Mouse (Mus musculus) midbrain, postnatal 0 days (tissue): ENCODE measurements around the gene Siva1. TPM values are rescaled to one million over a fixed set of nuclear protein-coding genes. Genes with fewer than 3 reads are reported as not detected.
A peak's percentile ranks its signal among the peaks of the same experiment; 100 is the strongest.

Experiments
- ATAC-seq: fragments of 200-750 bp; cut with Nextera tagmentation; 2 replicates; pipeline ENCODE4 v1.8.0; 2017; ENCODE audit warnings: moderate number of reproducible peaks, mild to moderate bottlenecking, moderate TSS enrichment, moderate library complexity; ENCODE audit not compliant: low FRiP score
- DNase-seq: peaks from one replicate; pipeline ENCODE4 v3.0.0-alpha.2; 2015; ENCODE audit warnings: low spot score
- H3K27ac ChIP-seq: fragments of 300-500 bp; sonication (generic); 2 replicates; pipeline ENCODE4 v1.5.1; 2014; ENCODE audit warnings: low read depth, mild to moderate bottlenecking, low read length, mixed read lengths
- H3K27me3 ChIP-seq: fragments of 300-500 bp; sonication (generic); 2 replicates; pipeline ENCODE4 v1.6.1; 2014; ENCODE audit warnings: low read length, control low read depth, mixed read lengths; ENCODE audit not compliant: insufficient read depth
- H3K36me3 ChIP-seq: fragments of 300-500 bp; sonication (generic); 2 replicates; pipeline ENCODE4 v1.6.1; 2014; ENCODE audit warnings: low read length, control low read depth, mixed read lengths; ENCODE audit not compliant: insufficient read depth
- H3K4me1 ChIP-seq: fragments of 300-500 bp; sonication (generic); 2 replicates; pipeline ENCODE4 v1.6.1; 2014; ENCODE audit warnings: mild to moderate bottlenecking, control low read depth, antibody characterized with exemption, low read length, mixed read lengths; ENCODE audit not compliant: insufficient read depth
- H3K4me2 ChIP-seq: fragments of 300-500 bp; sonication (generic); 2 replicates; pipeline ENCODE4 v1.6.1; 2014; ENCODE audit warnings: low read depth, mild to moderate bottlenecking, low read length, mixed read lengths; ENCODE audit not compliant: poor library complexity, severe bottlenecking
- H3K4me3 ChIP-seq: fragments of 300-500 bp; sonication (generic); 2 replicates; pipeline ENCODE4 v1.5.1; 2014; ENCODE audit warnings: low read depth, mild to moderate bottlenecking, low read length, moderate library complexity
- H3K9ac ChIP-seq: fragments of 300-500 bp; sonication (generic); replicated peaks from 2 replicates; pipeline ENCODE4 v1.6.1; 2014; ENCODE audit warnings: mild to moderate bottlenecking, low read length, moderate library complexity, mixed read lengths; ENCODE audit not compliant: poor library complexity, severe bottlenecking
- H3K9me3 ChIP-seq: fragments of 300-500 bp; sonication (generic); 2 replicates; pipeline ENCODE4 v1.6.1; 2016; ENCODE audit warnings: low read length, control low read depth
- CTCF ChIP-seq: IDR thresholded peaks from 2 replicates; pipeline ENCODE4 v1.5.1; 2016; ENCODE audit warnings: antibody characterized with exemption, mild to moderate bottlenecking
- WGBS: fragments of 180-500 bp; shearing (Covaris S2); extraction: QIAGEN DNeasy Blood & Tissue Kit; methylation state at CpG from one replicate; pipeline ENCODE4 v1.1.7; 2014; 5-methylcytosine and 5-hydroxymethylcytosine counted together
- polyA plus RNA-seq: library from polyadenylated mRNA; unstranded; fragments of >200 nt; fragmentation: Nextera tagmentation; extraction: Ambion mirVana; gene quantifications from 2 replicates; pipeline ENCODE4 v1.2.1, GENCODE M21; 2015
- total RNA-seq: library from RNA; depleted of rRNA; stranded (reverse); fragments of >200 nt; gene quantifications from 2 replicates; pipeline ENCODE4 v1.2.3, GENCODE M21; 2014

Siva1 gene
- total and polyA plus RNA-seq, 2 experiments from 2014 or later, result 25.4 to 43.4 TPM

DNA sequence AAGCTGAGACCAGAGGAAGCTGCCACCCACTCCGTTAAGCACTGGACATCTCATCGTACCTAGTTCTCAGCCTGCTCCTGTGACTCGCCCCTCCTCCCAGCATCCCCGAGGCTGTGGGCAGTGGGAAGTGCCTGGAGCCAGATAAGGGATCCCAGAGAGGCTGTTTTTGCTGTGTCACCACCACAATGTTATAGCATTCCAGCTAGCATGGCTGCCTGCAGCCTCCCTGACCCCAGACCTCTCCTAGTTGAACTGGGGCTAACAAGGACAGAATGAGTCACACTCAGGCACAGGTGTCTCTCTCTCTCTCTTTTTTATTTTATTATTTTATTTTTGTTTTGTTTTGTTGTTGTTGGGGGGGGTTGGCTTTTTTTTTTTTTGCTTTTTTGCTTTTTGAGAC, 45.3 kb upstream of the Siva1 start:
- 47% methylated on average over 4 of the region's 4 CpGs for WGBS
- Histone ChIP-seq H3K9me3 (no peaks in the 10 kb centered on the region), H3K4me2 (no peak overlapping the region), H3K4me1 (no peaks in the 10 kb centered on the region; the same call in 1 of the 2 replicates), H3K27ac (no peak overlapping the region), H3K4me3 (no peak overlapping the region), H3K9ac (no peak overlapping the region), H3K27me3 (no peaks in the 10 kb centered on the region), H3K36me3 (no peaks in the 10 kb centered on the region)
- DNase-seq (no peak), ATAC-seq (no peak)
- no peak for TF ChIP-seq CTCF

DNA sequence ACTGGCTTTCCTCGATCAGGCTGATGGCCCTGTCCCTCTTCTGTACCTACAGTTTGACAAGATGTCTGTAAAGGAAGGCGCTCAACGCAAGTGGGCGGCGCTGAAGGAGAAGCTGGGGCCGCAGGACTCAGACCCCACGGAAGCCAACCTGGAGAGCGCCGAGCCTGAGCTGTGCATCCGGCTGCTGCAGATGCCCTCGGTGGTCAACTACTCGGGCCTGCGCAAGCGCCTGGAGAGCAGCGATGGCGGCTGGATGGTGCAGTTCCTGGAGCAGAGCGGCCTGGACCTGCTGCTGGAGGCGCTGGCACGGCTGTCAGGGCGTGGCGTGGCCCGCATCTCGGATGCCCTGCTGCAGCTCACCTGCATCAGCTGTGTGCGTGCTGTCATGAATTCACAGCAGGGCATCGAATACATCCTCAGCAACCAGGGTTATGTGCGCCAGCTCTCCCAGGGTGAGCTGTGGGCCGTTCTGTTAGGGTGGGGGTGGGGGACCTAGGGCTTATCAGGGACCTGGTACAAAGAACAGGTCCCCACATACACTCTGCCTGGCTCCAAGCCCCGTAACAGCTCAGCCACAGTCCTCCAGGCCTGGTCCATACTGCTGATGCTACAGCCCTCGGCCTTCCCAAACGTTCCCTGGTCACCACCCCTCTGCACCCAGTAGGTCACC, 44.4 kb upstream of the Siva1 start:
- no peak overlapping the region for H3K9ac ChIP-seq
- H3K36me3 ChIP-seq, result no peaks in the 10 kb centered on the region
- H3K9me3 ChIP-seq, result no peaks in the 10 kb centered on the region
- DNase-seq, result no peak
- WGBS, result 83% methylated on average over 30 of the region's 30 CpGs
- H3K27ac ChIP-seq, result no peak overlapping the region
- no peak for ATAC-seq
- TF ChIP-seq CTCF, result no peak
- no peaks in the 10 kb centered on the region for H3K27me3 ChIP-seq
- no peaks in the 10 kb centered on the region for H3K4me1 ChIP-seq
- H3K4me3 ChIP-seq, result no peak overlapping the region
- H3K4me2 ChIP-seq, result no peak overlapping the region

DNA sequence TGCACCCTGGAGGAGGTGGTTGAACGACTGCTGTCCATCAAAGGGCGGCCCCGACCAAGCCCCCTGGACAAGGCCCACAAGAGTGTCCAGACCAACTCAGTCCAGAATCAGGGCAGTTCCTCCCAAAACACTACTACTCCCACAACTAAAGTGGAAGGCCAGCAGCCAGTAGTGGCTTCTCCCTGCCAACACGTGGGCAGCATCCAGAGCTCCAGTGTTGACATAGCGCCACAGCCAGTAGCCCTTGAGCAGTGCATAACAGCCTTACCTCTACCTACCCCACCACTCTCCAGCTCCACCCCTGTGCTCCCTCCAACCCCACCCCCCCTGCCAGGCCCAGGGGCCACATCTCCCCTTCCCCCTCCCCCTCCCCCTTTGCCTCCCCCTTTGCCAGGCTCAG, 40.5 kb upstream of the Siva1 start:
- TF ChIP-seq CTCF, result no peak
- DNase-seq, result no peak
- WGBS, result 90% methylated on average over 5 of the region's 5 CpGs

DNA sequence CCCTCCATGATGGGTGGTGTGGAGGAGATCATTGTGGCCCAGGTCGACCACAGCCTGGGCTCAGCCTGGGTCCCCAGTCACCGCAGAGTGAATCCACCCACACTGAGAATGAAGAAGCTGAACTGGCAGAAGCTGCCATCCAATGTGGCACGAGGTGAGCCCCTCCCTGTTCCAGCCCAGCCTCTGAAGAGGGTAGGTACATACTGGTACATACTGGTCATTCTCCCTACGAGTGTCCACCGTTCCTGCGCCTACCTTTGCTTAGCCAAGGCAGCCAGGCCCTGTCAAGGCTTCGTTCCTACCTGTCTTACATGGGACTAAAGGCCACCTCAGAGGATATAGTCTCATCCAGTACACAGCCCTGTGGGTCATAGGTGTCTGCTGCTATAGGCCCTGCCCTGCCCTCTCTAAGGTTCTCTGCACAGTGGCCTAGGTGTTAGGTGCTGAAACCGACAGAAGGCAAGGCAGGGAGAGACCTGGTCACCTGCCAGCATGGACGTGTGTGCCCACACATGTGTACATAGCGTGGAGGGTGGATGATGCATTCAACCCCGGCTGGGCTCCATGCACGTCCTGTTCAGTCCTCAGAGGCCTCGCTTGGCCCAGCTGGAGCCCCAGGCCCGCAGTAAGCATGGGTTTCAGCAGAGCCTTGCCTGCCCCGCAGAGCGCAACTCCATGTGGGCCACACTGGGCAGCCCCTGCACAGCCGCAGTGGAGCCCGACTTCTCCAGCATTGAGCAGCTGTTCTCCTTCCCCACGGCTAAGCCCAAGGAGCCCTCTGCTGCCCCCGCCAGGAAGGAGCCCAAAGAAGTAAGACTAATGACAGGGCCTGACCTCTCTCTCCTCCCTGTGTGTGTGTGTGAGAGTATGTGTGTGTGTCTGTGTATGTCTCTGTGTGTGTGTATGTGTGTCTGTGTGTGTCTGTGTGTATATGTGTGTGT, 39.5 kb upstream of the Siva1 start:
- ATAC-seq, result peak; percentile 55; the same call in 1 of the 2 replicates
- WGBS, result 59% methylated on average over 19 of the region's 20 CpGs
- H3K4me1 ChIP-seq, result no peaks in the 10 kb centered on the region

More for the DNA sequence above, 40.5 kb upstream of the Siva1 start:
- Histone ChIP-seq H3K27ac (no peak overlapping the region), H3K4me2 (no peak overlapping the region), H3K9me3 (no peaks in the 10 kb centered on the region), H3K4me3 (no peak overlapping the region), H3K9ac (no peak overlapping the region), H3K4me1 (no peaks in the 10 kb centered on the region), H3K27me3 (no peaks in the 10 kb centered on the region), H3K36me3 (no peaks in the 10 kb centered on the region)
- no peak for ATAC-seq

DNA sequence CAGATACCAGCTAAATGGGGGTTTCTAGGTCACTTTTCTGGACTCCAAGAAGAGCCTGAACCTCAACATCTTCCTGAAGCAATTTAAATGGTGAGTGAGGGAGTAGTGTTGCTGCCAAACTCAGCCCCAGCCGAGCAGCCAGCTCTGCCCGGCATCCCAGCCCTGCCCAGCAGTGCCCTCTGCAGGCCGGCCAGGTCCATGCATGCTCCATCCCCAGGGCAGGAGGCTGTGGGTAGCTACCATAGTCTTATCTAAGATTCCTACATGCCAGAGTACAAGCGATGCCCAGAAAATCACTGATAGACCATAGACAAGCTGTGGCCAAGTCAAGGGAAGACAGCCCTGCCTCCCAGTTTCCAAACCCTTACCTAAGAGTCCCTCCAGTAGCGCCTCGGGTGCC, 38.7 kb upstream of the Siva1 start:
- WGBS, result 49% methylated on average over 6 of the region's 6 CpGs
- H3K36me3 ChIP-seq, result no peaks in the 10 kb centered on the region
- DNase-seq (peak; percentile 70), ATAC-seq (peak; percentile 63; the same call in 1 of the 2 replicates)
- TF ChIP-seq CTCF, result peak; percentile 82
- no peak overlapping the region for H3K27ac ChIP-seq
- no peak overlapping the region for H3K9ac ChIP-seq
- no peak overlapping the region for H3K4me3 ChIP-seq
- H3K4me1 ChIP-seq, result no peaks in the 10 kb centered on the region
- no peak overlapping the region for H3K4me2 ChIP-seq
- no peaks in the 10 kb centered on the region for H3K27me3 ChIP-seq
- H3K9me3 ChIP-seq, result no peaks in the 10 kb centered on the region

More for the DNA sequence above, 39.5 kb upstream of the Siva1 start:
- H3K9ac ChIP-seq, result no peak overlapping the region
- peak; percentile 46 for DNase-seq
- no peak overlapping the region for H3K27ac ChIP-seq
- H3K4me2 ChIP-seq, result no peak overlapping the region
- H3K9me3 ChIP-seq, result no peaks in the 10 kb centered on the region
- no peaks in the 10 kb centered on the region for H3K36me3 ChIP-seq
- TF ChIP-seq CTCF, result peak; percentile 56
- H3K4me3 ChIP-seq, result no peak overlapping the region
- no peaks in the 10 kb centered on the region for H3K27me3 ChIP-seq

DNA sequence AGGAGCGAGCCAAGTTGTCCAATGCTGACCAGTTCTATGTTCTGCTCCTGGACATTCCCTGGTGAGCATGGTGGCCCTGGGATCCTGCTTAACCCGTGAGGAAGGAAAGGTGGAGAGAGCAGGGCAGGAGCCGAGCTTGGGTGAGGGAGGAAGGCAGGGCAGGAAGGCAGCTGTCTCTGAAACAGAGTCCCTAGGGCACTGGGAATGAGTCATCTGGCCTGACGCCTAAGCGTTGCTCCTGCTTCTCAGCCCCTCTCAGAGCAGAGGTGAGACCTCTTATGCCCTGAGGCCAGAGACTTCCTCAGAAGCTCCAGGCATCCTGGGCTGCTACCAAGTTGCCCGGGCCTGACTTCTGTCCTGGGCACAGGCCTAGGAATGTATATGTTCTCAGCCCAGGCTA, 37.5 kb upstream of the Siva1 start:
- no peaks in the 10 kb centered on the region for H3K9me3 ChIP-seq
- WGBS, result 87% methylated on average over 6 of the region's 6 CpGs
- no peak for TF ChIP-seq CTCF
- no peaks in the 10 kb centered on the region for H3K4me1 ChIP-seq
- H3K27me3 ChIP-seq, result no peaks in the 10 kb centered on the region
- H3K4me2 ChIP-seq, result no peak overlapping the region
- H3K36me3 ChIP-seq, result no peaks in the 10 kb centered on the region
- DNase-seq (no peak), ATAC-seq (no peak)
- no peak overlapping the region for H3K9ac ChIP-seq
- no peak overlapping the region for H3K4me3 ChIP-seq
- no peak overlapping the region for H3K27ac ChIP-seq
